Mouse (Mus musculus) adrenal gland, postnatal 14 days (tissue): ENCODE results near the gene Ttc23. TPM values are rescaled to one million over a fixed set of nuclear protein-coding genes. Genes with fewer than 3 reads are reported as not detected.

Experiments
- DNase-seq: peaks from one replicate; pipeline ENCODE4 v3.0.0; 2021; ENCODE audit warnings: mixed read lengths
- microRNA-seq, 2 experiments: library from miRNA; unstranded; fragments of <30 nt; microRNA quantifications; one replicate each; pipeline ENCODE4 v1.2.0; 2021
- total RNA-seq: library from RNA; stranded (reverse); gene quantifications from 2 replicates; pipeline ENCODE4 v1.2.3, GENCODE M21; 2021

Ttc23 gene
- total RNA-seq, 1 experiment from 2014 or later: 26.6 TPM

- DNase-seq: peak; percentile 93
These were observed 156.0 kb downstream of the Ttc23 start for GRCm38 (mm10) chr7:67803015-67803856.

- no peak for DNase-seq
These were observed 156.6 kb downstream of the Ttc23 start for GRCm38 (mm10) chr7:67803857-67804215.

Small RNAs within 50 kb of the gene (microRNA-seq; reads per million reads assigned to microRNA genes)
- gene Gm23844: 0 reads per million in 2 experiments

Other genes with a start within 250 kb of the Ttc23 start
- 19.5 and 19.8 TPM in 2 replicates for gene Lrrc28, start 2.1 kb upstream of the Ttc23 start, total RNA-seq
- 8.9 and 10.2 TPM in 2 replicates for gene Synm, start 112.3 kb downstream of the Ttc23 start, total RNA-seq